Mouse (Mus musculus) limb, embryonic 11.5 days (tissue): ENCODE results near the gene Kif6. TPM values are rescaled to one million over a fixed set of nuclear protein-coding genes. Genes with fewer than 3 reads are reported as not detected.

Experiments used
- ATAC-seq: fragments of 200-750 bp; cut with Nextera tagmentation; 2 replicates; pipeline ENCODE4 v1.8.0; 2017; ENCODE audit warnings: low read depth; ENCODE audit not compliant: insufficient number of reproducible peaks, low FRiP score, low TSS enrichment
- DNase-seq: peaks from one replicate; pipeline ENCODE4 v3.0.0-alpha.2; 2015; ENCODE audit warnings: low spot score
- H3K27ac ChIP-seq: fragments of 300-500 bp; sonication (generic); replicated peaks from 2 replicates; pipeline ENCODE4 v1.5.1; 2014; ENCODE audit warnings: low read depth, mild to moderate bottlenecking, low read length
- H3K27me3 ChIP-seq: fragments of 300-500 bp; sonication (generic); 2 replicates; pipeline ENCODE4 v1.6.1; 2014; ENCODE audit warnings: mild to moderate bottlenecking, low read length, mixed read lengths; ENCODE audit not compliant: control insufficient read depth, insufficient read depth
- H3K36me3 ChIP-seq: fragments of 300-500 bp; sonication (generic); 2 replicates; pipeline ENCODE4 v1.6.1; 2014; ENCODE audit warnings: mild to moderate bottlenecking, low read length, moderate library complexity, mixed read lengths; ENCODE audit not compliant: control insufficient read depth, insufficient read depth
- H3K4me1 ChIP-seq: fragments of 300-500 bp; sonication (generic); 2 replicates; pipeline ENCODE4 v1.6.1; 2014; ENCODE audit warnings: low read length, mixed read lengths; ENCODE audit not compliant: control insufficient read depth, insufficient read depth
- H3K4me2 ChIP-seq: fragments of 300-500 bp; sonication (generic); 2 replicates; pipeline ENCODE4 v1.6.1; 2014; ENCODE audit warnings: low read depth, mild to moderate bottlenecking, moderate library complexity; ENCODE audit not compliant: severe bottlenecking
- H3K4me3 ChIP-seq: fragments of 300-500 bp; sonication (generic); 2 replicates; pipeline ENCODE4 v1.5.1; 2014; ENCODE audit warnings: low read depth, low read length
- H3K9ac ChIP-seq: fragments of 300-500 bp; sonication (generic); 2 replicates; pipeline ENCODE4 v1.6.1; 2014; ENCODE audit warnings: mild to moderate bottlenecking, low read length
- H3K9me3 ChIP-seq: fragments of 300-500 bp; sonication (generic); 2 replicates; pipeline ENCODE4 v1.6.1; 2016; ENCODE audit warnings: low read length; ENCODE audit not compliant: control insufficient read depth
- WGBS: fragments of 180-500 bp; shearing (Covaris S2); extraction: QIAGEN DNeasy Blood & Tissue Kit; methylation state at CpG from one replicate; pipeline ENCODE4 v1.1.7; 2014; 5-methylcytosine and 5-hydroxymethylcytosine counted together
- polyA plus RNA-seq: library from polyadenylated mRNA; unstranded; fragments of >200 nt; fragmentation: Nextera tagmentation; extraction: Ambion mirVana; gene quantifications from 2 replicates; pipeline ENCODE4 v1.2.1, GENCODE M21; 2014

Gene Kif6
- polyA plus RNA-seq, 1 experiment from 2014 or later: 4.9 TPM

- Histone ChIP-seq H3K27me3 (no peaks in the 10 kb centered on the region), H3K4me3 (no peak overlapping the region), H3K9ac (no peak overlapping the region), H3K27ac (no peak overlapping the region), H3K4me2 (no peak overlapping the region), H3K4me1 (no peaks in the 10 kb centered on the region), H3K36me3 (no peaks in the 10 kb centered on the region), H3K9me3 (no peaks in the 10 kb centered on the region)
- ATAC-seq (no peak), DNase-seq (no peak)
- 83% methylated on average over 6 of the region's 6 CpGs for WGBS
Observed at GRCm38 (mm10) chr17:49734079-49734478, 119.1 kb downstream of the Kif6 start.

DNA sequence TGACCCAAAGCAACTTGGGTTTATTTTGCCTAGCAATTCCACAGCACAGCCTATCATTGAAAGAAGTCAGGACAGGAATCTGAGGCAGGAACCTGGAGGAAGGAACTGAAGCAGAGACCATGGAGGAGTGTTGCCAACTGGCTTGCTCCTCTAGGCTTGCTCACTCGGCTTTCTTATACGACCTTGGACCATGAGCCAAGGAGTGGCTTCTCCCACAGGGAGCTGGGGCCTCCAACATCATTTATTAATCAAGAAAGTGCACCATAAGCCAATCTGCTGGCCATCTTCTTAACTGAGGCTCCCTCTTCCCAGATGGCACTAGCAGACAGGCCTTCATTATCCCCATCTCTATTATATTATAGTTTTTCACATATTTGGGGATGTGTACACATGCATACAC, 119.8 kb downstream of the Kif6 start:
- Histone ChIP-seq H3K4me1 (no peaks in the 10 kb centered on the region), H3K36me3 (no peaks in the 10 kb centered on the region), H3K4me3 (no peak overlapping the region), H3K4me2 (no peak overlapping the region), H3K27me3 (no peaks in the 10 kb centered on the region), H3K9ac (no peak overlapping the region), H3K9me3 (no peaks in the 10 kb centered on the region), H3K27ac (no peak overlapping the region)
- 82% methylated on average over 2 of the region's 2 CpGs for WGBS
- DNase-seq (no peak), ATAC-seq (no peak)

- Histone ChIP-seq H3K4me2 (no peak overlapping the region), H3K4me1 (no peaks in the 10 kb centered on the region), H3K27ac (no peak overlapping the region), H3K9me3 (no peaks in the 10 kb centered on the region), H3K9ac (no peak overlapping the region), H3K4me3 (no peak overlapping the region), H3K27me3 (no peaks in the 10 kb centered on the region), H3K36me3 (no peaks in the 10 kb centered on the region)
- ATAC-seq (no peak), DNase-seq (no peak)
- 78% methylated on average over 3 of the region's 3 CpGs for WGBS
Observed at GRCm38 (mm10) chr17:49736364-49736763, 121.4 kb downstream of the Kif6 start.

DNA sequence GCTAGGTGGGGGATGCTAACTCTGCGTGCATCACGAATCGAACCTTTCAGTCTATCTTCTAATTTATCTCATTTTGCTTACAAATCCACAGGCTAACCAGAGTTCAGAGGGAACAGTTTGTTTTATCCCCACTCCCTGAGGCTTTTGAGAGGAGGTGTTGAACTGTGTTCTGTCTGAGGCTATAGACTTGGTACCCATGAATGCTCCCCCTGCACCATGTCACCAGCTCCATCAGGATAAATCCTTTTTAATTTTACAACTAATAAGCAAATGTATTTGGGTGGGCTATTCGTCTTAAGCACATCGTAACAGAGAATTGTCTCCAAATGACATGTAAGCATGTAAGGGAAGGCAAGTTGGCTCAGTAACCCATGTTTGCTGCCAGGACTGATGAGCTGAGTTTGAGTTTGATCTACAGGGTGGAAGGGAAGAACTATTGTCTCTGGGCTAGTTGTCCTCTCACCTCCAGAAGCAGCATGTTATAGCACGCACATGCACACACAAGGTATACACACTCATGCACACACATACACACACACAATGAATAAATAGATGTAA, 122.4 kb downstream of the Kif6 start:
- H3K4me2 ChIP-seq: no peak overlapping the region
- H3K9ac ChIP-seq: no peak overlapping the region
- no peak for ATAC-seq
- H3K4me1 ChIP-seq: no peaks in the 10 kb centered on the region
- 92% methylated on average over 6 of the region's 6 CpGs for WGBS
- DNase-seq: no peak
- no peak overlapping the region for H3K4me3 ChIP-seq
- H3K27me3 ChIP-seq: no peaks in the 10 kb centered on the region
- H3K9me3 ChIP-seq: no peaks in the 10 kb centered on the region
- H3K27ac ChIP-seq: no peak overlapping the region
- H3K36me3 ChIP-seq: no peaks in the 10 kb centered on the region

DNA sequence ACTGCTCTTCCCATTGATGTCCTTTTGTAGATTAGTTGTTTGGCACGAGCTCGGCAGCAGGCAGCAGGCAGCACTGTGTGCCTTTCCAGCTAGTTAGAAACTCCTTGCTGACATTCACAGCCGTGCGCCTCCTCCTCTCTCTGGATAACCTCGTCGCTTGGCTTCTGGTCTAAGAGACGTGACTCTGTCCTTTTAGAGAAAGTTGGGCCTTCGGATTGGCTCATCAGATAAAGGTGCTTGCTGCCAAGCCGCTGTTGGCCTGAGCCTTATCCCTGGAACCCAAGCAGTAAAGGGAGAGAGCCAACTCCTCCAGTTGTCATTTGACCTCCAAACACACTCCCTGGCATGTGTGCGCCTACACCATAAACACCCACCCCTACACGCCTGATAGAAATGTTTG, 123.4 kb downstream of the Kif6 start:
- H3K4me2 ChIP-seq: no peak overlapping the region
- no peaks in the 10 kb centered on the region for H3K9me3 ChIP-seq
- H3K27me3 ChIP-seq: no peaks in the 10 kb centered on the region
- H3K27ac ChIP-seq: no peak overlapping the region
- no peak overlapping the region for H3K4me3 ChIP-seq
- H3K4me1 ChIP-seq: no peaks in the 10 kb centered on the region
- H3K9ac ChIP-seq: no peak overlapping the region
- 80% methylated on average over 11 of the region's 11 CpGs for WGBS
- ATAC-seq (no peak), DNase-seq (no peak)
- H3K36me3 ChIP-seq: no peaks in the 10 kb centered on the region

- Histone ChIP-seq H3K4me3 (no peak overlapping the region), H3K27me3 (no peaks in the 10 kb centered on the region), H3K4me2 (no peak overlapping the region), H3K9me3 (no peaks in the 10 kb centered on the region), H3K9ac (no peak overlapping the region), H3K4me1 (peaks cover 5% of the 10 kb centered on the region; the same call in 1 of the 2 replicates), H3K36me3 (no peaks in the 10 kb centered on the region), H3K27ac (no peak overlapping the region)
- DNase-seq (no peak), ATAC-seq (no peak)
- WGBS: 87% methylated on average over 9 of the region's 9 CpGs
Observed at GRCm38 (mm10) chr17:49739896-49740679, 125.2 kb downstream of the Kif6 start.

GRCm38 (mm10) chr17:49741172-49741571, 126.2 kb downstream of the Kif6 start:
- Histone ChIP-seq H3K4me1 (peaks cover 5% of the 10 kb centered on the region; the same call in 1 of the 2 replicates), H3K4me2 (no peak overlapping the region), H3K27me3 (no peaks in the 10 kb centered on the region), H3K9ac (no peak overlapping the region), H3K36me3 (no peaks in the 10 kb centered on the region), H3K9me3 (no peaks in the 10 kb centered on the region), H3K4me3 (no peak overlapping the region), H3K27ac (no peak overlapping the region)
- WGBS: 88% methylated on average over 4 of the region's 4 CpGs
- ATAC-seq: no peak
- DNase-seq: no peak

GRCm38 (mm10) chr17:49741927-49742326, 127.0 kb downstream of the Kif6 start:
- H3K27ac ChIP-seq: no peak overlapping the region
- ATAC-seq: no peak
- H3K9ac ChIP-seq: no peak overlapping the region
- no peaks in the 10 kb centered on the region for H3K36me3 ChIP-seq
- no peak overlapping the region for H3K4me3 ChIP-seq
- H3K9me3 ChIP-seq: no peaks in the 10 kb centered on the region
- 53% methylated on average over 5 of the region's 5 CpGs for WGBS
- peaks cover 5% of the 10 kb centered on the region; the same call in 1 of the 2 replicates for H3K4me1 ChIP-seq
- H3K27me3 ChIP-seq: no peaks in the 10 kb centered on the region
- DNase-seq: no peak
- no peak overlapping the region for H3K4me2 ChIP-seq
